Mouse (Mus musculus): ENCODE measurements around the gene Celf2. TPM values are rescaled to one million over a fixed set of nuclear protein-coding genes. Genes with fewer than 3 reads are reported as not detected.
"Not testable (repeated sequence)": the region's sequence is repeated elsewhere in the genome, so short reads cannot be mapped to it uniquely, and the experiment has no call there.

The Celf2 gene
- polyA plus RNA-seq, 1 experiment from 2014 or later, result 97.4 TPM

GRCm38 (mm10) chr2:6585069-6585754, 924.2 kb downstream of the Celf2 start:
- ATAC-seq (ENCODE audit: borderline replicate concordance, extremely low read depth, low FRiP score, low TSS enrichment), result no peak
- 77% methylated on average over 7 of the region's 7 CpGs for WGBS
- H3K9me3 ChIP-seq, result no peaks in the 10 kb centered on the region

DNA sequence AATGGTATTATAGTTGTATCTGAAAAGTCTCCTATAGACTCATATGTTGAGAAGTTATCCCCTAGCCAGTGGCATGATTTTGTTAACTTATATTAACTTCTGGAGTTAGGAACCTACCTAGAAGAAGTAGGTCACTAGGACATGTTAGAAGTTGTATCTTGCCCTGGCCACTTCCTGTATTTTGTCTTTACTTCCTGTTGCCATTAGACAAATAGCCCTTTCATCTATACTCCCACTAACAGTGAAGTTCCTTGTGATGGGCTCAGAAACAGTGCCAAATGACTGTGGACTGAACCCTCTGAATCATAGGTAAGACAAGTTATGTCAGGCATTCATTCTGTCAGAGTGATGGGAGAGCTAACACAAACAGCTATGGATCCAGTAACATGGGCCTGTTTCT, 926.7 kb downstream of the Celf2 start:
- no peak overlapping the region for H3K27ac ChIP-seq
- no peak overlapping the region for H3K4me3 ChIP-seq
- ATAC-seq (ENCODE audit: borderline replicate concordance, extremely low read depth, low FRiP score, low TSS enrichment), result no peak

More at GRCm38 (mm10) chr2:6585069-6585754, 924.2 kb downstream of the Celf2 start:
- H3K4me1 ChIP-seq, result no peaks in the 10 kb centered on the region
- no peaks in the 10 kb centered on the region for H3K27me3 ChIP-seq
- H3K4me3 ChIP-seq, result no peak overlapping the region
- no peak overlapping the region for H3K9ac ChIP-seq
- H3K4me2 ChIP-seq, result no peak overlapping the region
- no peak overlapping the region for H3K27ac ChIP-seq
- no peaks in the 10 kb centered on the region for H3K36me3 ChIP-seq

DNA sequence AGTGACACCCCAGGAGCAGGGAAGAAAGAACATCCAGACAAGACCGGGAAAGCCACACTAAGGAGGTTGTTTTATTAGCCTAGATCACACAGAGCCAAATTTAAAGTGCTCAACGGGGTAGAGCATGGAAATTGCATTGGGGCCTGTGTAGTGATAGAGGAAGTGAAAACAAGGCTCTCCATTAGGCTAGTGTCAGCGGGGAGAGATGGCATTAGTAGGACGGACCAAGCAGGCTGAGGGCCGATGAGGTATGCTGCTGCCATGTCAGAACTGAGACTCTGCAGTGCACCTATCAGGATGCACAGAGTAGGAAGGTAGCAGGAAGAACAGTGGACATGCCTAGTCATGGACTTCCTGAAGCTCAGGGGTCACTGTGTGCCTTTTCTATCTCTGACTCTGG, 929.3 kb downstream of the Celf2 start:
- Histone ChIP-seq H3K27me3 (no peaks in the 10 kb centered on the region), H3K4me3 (no peak overlapping the region), H3K9ac (no peak overlapping the region), H3K4me2 (no peak overlapping the region), H3K4me1 (no peaks in the 10 kb centered on the region), H3K9me3 (no peaks in the 10 kb centered on the region), H3K36me3 (no peaks in the 10 kb centered on the region), H3K27ac (no peak overlapping the region)
- 78% methylated on average over 5 of the region's 5 CpGs for WGBS
- no peak for ATAC-seq (ENCODE audit: borderline replicate concordance, extremely low read depth, low FRiP score, low TSS enrichment)

More for the DNA sequence above, 926.7 kb downstream of the Celf2 start:
- Histone ChIP-seq H3K27me3 (no peaks in the 10 kb centered on the region), H3K4me2 (no peak overlapping the region), H3K4me1 (no peaks in the 10 kb centered on the region), H3K9ac (no peak overlapping the region), H3K9me3 (no peaks in the 10 kb centered on the region), H3K36me3 (no peaks in the 10 kb centered on the region)

DNA sequence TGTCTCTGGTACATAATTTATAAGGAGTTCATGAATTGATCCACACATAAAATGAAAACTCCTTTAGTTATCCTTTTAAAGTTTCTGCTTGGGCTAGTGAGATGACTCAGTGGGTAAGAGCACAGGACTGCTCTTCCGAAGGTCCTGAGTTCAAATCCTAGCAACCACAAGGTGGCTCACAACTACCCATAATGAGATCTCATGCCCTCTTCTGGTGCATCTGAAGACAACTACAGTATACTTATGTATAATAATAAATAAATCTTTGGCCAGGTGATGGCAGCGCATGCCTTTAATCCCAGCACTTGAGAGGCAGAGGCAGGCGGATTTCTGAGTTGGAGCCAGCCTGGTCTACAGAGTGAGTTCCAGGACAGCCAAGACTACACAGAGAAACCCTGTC, 934.0 kb downstream of the Celf2 start:
- H3K9me3 ChIP-seq; H3K4me3 ChIP-seq; H3K4me1 ChIP-seq; H3K4me2 ChIP-seq; H3K36me3 ChIP-seq; H3K27ac ChIP-seq; H3K27me3 ChIP-seq; H3K9ac ChIP-seq; ATAC-seq (ENCODE audit: borderline replicate concordance, extremely low read depth, low FRiP score, low TSS enrichment): not testable (repeated sequence)
- 91% methylated on average over 3 of the region's 3 CpGs for WGBS

- ATAC-seq (ENCODE audit: borderline replicate concordance, extremely low read depth, low FRiP score, low TSS enrichment), result no peak
- H3K27me3 ChIP-seq, result no peaks in the 10 kb centered on the region
- no peaks in the 10 kb centered on the region for H3K36me3 ChIP-seq
- no peaks in the 10 kb centered on the region for H3K4me1 ChIP-seq
- H3K4me3 ChIP-seq, result no peak overlapping the region
- H3K9me3 ChIP-seq, result no peaks in the 10 kb centered on the region
- WGBS, result 54% methylated on average over 2 of the region's 2 CpGs
- H3K27ac ChIP-seq, result no peak overlapping the region
- H3K4me2 ChIP-seq, result no peak overlapping the region
- no peak overlapping the region for H3K9ac ChIP-seq
Measured at GRCm38 (mm10) chr2:6573640-6574039, 935.7 kb downstream of the Celf2 start.

GRCm38 (mm10) chr2:6572976-6573375, 936.4 kb downstream of the Celf2 start:
- Histone ChIP-seq H3K36me3 (no peaks in the 10 kb centered on the region), H3K4me1 (no peaks in the 10 kb centered on the region), H3K4me2 (no peak overlapping the region), H3K9ac (no peak overlapping the region), H3K27me3 (no peaks in the 10 kb centered on the region), H3K4me3 (no peak overlapping the region), H3K27ac (no peak overlapping the region), H3K9me3 (no peaks in the 10 kb centered on the region)
- no peak for ATAC-seq (ENCODE audit: borderline replicate concordance, extremely low read depth, low FRiP score, low TSS enrichment)
- WGBS, result 73% methylated on average over 5 of the region's 5 CpGs

DNA sequence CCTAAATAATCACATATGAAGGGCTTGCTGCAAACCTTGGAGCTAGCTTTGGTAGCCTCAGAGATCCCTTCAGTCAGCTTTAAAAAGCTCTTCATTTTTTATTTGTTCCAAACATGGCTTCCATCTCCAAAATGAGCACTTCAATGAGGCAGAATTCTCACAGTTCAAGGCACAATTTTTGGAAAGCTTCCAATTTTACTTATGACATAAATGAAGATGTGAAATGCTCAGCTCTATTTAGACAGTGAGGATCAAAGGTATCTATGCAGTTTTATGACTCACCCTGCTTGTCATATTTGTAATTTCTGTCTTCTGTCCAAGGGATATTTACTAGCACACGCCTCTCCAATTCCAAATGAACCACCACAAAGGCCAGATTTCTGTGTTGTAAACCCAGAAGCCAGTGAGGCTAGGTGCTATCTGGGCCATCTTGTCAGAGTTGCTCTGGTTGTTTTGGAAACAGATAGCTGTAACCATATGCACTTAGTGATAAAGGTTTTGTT, 940.3 kb downstream of the Celf2 start:
- H3K27me3 ChIP-seq, result no peaks in the 10 kb centered on the region
- WGBS, result 31% methylated on average over 1 of the region's 1 CpGs
- ATAC-seq (ENCODE audit: borderline replicate concordance, extremely low read depth, low FRiP score, low TSS enrichment), result no peak
- H3K4me1 ChIP-seq, result no peaks in the 10 kb centered on the region
- H3K9me3 ChIP-seq, result no peaks in the 10 kb centered on the region
- H3K36me3 ChIP-seq, result no peaks in the 10 kb centered on the region
- H3K27ac ChIP-seq, result no peak overlapping the region
- no peak overlapping the region for H3K4me2 ChIP-seq
- no peak overlapping the region for H3K4me3 ChIP-seq
- H3K9ac ChIP-seq, result no peak overlapping the region

DNA sequence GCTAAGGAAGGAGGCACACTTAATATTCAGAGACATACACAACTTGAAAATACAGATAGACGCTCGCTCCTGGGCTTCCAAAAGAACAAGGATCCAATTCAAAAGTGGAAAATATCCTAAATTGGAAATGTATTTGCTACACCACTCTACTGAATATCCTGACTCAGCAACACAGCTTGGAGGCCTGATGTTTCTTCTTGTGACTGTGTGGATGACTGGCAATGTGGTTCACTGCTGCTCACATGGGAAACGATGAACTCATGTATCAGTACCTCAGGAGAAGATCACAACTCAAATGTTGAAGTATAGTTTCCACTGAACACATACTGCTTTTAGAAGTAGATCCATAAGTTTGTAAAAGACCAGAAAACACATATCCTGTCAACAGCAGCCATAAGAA, 944.2 kb downstream of the Celf2 start:
- H3K9ac ChIP-seq, result no peak overlapping the region
- ATAC-seq (ENCODE audit: borderline replicate concordance, extremely low read depth, low FRiP score, low TSS enrichment), result no peak
- H3K4me2 ChIP-seq, result no peak overlapping the region
- no peaks in the 10 kb centered on the region for H3K36me3 ChIP-seq
- no peak overlapping the region for H3K27ac ChIP-seq
- H3K9me3 ChIP-seq, result no peaks in the 10 kb centered on the region
- H3K4me3 ChIP-seq, result no peak overlapping the region
- WGBS, result 91% methylated on average over 3 of the region's 3 CpGs
- no peaks in the 10 kb centered on the region for H3K4me1 ChIP-seq
- H3K27me3 ChIP-seq, result no peaks in the 10 kb centered on the region

- WGBS, result 89% methylated on average over 3 of the region's 3 CpGs
- Histone ChIP-seq H3K4me2 (no peak overlapping the region), H3K4me3 (no peak overlapping the region), H3K27ac (no peak overlapping the region), H3K36me3 (0 out of 2 replicates have a peak, but pooled peaks cover 4% of the 10 kb centered on the region), H3K9ac (no peak overlapping the region), H3K9me3 (no peaks in the 10 kb centered on the region), H3K27me3 (no peaks in the 10 kb centered on the region), H3K4me1 (no peaks in the 10 kb centered on the region)
- ATAC-seq (ENCODE audit: borderline replicate concordance, extremely low read depth, low FRiP score, low TSS enrichment), result no peak
Measured at GRCm38 (mm10) chr2:6561337-6561736, 948.0 kb downstream of the Celf2 start.

DNA sequence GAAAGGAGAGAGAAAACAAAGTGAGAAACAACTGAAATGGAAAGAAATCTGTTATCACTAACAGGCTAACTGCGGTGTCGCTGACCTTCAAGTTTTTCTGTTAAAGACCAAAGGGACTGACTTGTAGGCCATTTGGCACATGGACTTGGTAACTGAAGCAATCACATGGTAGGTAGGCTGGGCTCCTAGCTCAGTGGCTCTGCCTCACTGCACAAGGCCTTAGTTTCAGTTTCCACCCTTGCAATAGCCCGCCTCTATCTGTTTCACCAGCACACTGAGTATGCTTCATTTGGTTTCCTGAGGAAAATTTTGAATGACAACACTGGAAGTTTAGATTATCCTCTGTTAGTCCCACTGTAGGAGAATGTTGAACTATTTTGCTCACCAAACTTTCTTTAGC, 948.6 kb downstream of the Celf2 start:
- Histone ChIP-seq H3K9ac (no peak overlapping the region), H3K4me1 (no peaks in the 10 kb centered on the region), H3K4me3 (no peak overlapping the region), H3K9me3 (no peaks in the 10 kb centered on the region), H3K27ac (no peak overlapping the region), H3K36me3 (0 out of 2 replicates have a peak, but pooled peaks cover 4% of the 10 kb centered on the region), H3K27me3 (no peaks in the 10 kb centered on the region), H3K4me2 (no peak overlapping the region)
- no peak for ATAC-seq (ENCODE audit: borderline replicate concordance, extremely low read depth, low FRiP score, low TSS enrichment)
- WGBS, result 99% methylated on average over 3 of the region's 3 CpGs

- no peak overlapping the region for H3K27ac ChIP-seq
- H3K36me3 ChIP-seq, result 0 out of 2 replicates have a peak, but pooled peaks cover 4% of the 10 kb centered on the region
- no peak for ATAC-seq (ENCODE audit: borderline replicate concordance, extremely low read depth, low FRiP score, low TSS enrichment)
- H3K9me3 ChIP-seq, result no peaks in the 10 kb centered on the region
- 88% methylated on average over 2 of the region's 2 CpGs for WGBS
- H3K27me3 ChIP-seq, result no peaks in the 10 kb centered on the region
- H3K4me3 ChIP-seq, result no peak overlapping the region
- H3K9ac ChIP-seq, result no peak overlapping the region
- H3K4me2 ChIP-seq, result no peak overlapping the region
- H3K4me1 ChIP-seq, result no peaks in the 10 kb centered on the region
Measured at GRCm38 (mm10) chr2:6559581-6559980, 949.8 kb downstream of the Celf2 start.

DNA sequence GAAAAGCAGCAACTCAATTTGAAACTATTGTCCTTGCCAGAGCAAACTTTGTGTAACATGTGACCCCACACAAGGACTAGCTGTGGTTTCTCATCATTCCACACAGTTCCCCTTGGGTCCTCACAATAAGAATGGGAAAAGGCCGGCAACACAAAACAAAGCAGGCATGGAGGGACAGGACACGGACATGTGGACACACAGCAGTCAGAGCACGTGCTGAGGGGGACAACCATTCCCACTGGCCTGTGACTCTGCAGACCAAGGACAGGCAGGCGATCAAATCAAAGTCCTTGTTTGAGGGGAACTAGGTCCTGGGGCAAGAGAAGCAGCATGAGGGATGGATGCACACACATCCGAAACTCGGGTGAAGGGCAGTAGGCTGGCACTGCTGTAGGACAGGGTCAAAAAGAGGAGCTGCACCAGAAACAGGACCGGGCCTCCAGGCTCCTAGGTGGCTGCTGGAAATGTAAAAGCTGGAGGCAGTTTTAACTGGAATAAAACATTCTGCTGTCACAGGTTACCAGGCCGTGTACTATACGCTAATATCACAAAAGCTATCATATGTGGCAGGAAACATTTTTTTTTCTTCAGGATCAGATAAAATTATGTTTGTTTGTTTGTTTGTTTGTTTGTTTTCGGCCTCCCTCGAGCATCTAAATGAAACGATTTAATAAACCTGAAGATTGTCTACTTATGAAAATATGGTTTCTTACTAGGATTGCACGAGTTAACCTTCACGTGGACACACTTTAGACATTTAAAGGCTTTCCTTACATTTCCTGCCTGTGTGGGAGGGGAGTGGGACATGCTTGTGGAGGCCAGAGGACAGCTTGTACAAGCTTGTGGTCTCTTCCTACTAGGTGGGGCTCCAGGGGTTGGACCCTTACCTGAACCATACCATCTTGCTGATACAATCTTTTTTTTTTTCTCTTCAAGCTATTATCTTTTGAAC, 950.8 kb downstream of the Celf2 start:
- no peak for ATAC-seq (ENCODE audit: borderline replicate concordance, extremely low read depth, low FRiP score, low TSS enrichment)
- Histone ChIP-seq H3K36me3 (0 out of 2 replicates have a peak, but pooled peaks cover 4% of the 10 kb centered on the region), H3K9ac (no peak overlapping the region), H3K27ac (no peak overlapping the region), H3K4me3 (no peak overlapping the region), H3K9me3 (no peaks in the 10 kb centered on the region), H3K27me3 (no peaks in the 10 kb centered on the region), H3K4me1 (no peaks in the 10 kb centered on the region), H3K4me2 (no peak overlapping the region)
- WGBS, result 88% methylated on average over 14 of the region's 14 CpGs
